Mouse (Mus musculus) adrenal gland, postnatal 14 days (tissue): ENCODE results near the gene Rab5if. TPM values are rescaled to one million over a fixed set of nuclear protein-coding genes. Genes with fewer than 3 reads are reported as not detected.
"Not testable (repeated sequence)": the region's sequence is repeated elsewhere in the genome, so short reads cannot be mapped to it uniquely, and the experiment has no call there.

Experiments
- DNase-seq: peaks from one replicate; pipeline ENCODE4 v3.0.0; 2021; ENCODE audit warnings: mixed read lengths
- long read RNA-seq, 2 experiments: library from polyadenylated mRNA; stranded (forward); transcript quantifications; one replicate each; pipeline ENCODE4 v2.0.0; 2021
- total RNA-seq: library from RNA; stranded (reverse); gene quantifications from 2 replicates; pipeline ENCODE4 v1.2.3, GENCODE M21; 2021

The Rab5if gene
- total RNA-seq = 269 and 294 TPM in 2 replicates
- long read RNA-seq, experiment 1, transcript Rab5if-203 (3 exons, 765 nt) = minor isoform, 15 of 384 reads
- long read RNA-seq, experiment 1, transcript Rab5if-201 (4 exons, 1,045 nt) = major isoform, 349 of 384 reads
- long read RNA-seq, experiment 1, partial matches to known transcripts = 11 of 384 reads
- long read RNA-seq, experiment 1, other reads (novel, unspliced or antisense) = 9 of 384 reads
- long read RNA-seq, experiment 2, transcript Rab5if-201 (4 exons, 1,045 nt) = major isoform, 284 of 306 reads
- long read RNA-seq, experiment 2, transcript Rab5if-203 (3 exons, 765 nt) = minor isoform, 5 of 306 reads
- long read RNA-seq, experiment 2, partial matches to known transcripts = 15 of 306 reads
- long read RNA-seq, experiment 2, other reads (novel, unspliced or antisense) = 2 of 306 reads

DNA sequence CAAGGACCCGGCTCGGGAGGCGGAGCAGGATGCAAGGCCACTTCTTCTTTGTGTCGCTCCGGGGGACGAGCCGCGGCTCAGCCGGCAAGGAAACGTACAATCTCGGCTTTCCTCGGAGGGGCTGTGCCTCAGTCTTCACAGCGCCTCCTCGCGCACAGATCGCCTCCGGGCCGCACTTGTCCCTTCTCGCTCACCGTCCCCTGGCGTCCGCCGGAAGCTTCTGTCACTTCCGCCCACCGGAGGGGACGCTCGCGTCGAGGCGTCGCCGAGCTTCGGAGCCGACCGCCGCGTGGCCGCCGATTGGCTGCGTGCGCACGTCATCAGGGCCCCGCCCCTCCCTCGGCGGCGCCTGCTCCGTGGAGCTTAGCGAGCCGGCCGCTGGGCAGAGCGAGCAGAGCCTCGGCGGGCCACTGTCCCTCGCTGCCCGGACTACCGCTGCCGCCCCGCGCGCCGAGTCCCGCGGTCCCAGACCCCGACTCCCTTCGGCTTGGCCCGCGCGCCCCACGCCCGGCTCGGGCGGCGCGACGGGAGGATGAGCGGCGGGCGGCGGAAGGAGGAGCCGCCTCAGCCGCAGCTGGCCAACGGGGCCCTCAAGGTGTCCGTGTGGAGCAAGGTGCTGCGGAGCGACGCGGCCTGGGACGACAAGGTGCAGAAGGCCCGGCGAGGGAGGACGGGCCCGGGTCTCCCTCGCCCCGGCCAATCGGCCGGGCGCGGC, at the start of gene Rab5if:
Gene Rab5if, plus strand, starts transcription at position 357 of the 715 bp plus-strand sequence.
- peak; percentile 99 for DNase-seq

- DNase-seq = peak; percentile 46
Measured at GRCm38 (mm10) chr2:156814344-156814801, 48.6 kb upstream of the Rab5if start.

- no peak for DNase-seq
Measured at GRCm38 (mm10) chr2:156814893-156815292, 48.0 kb upstream of the Rab5if start.

- no peak for DNase-seq
Measured at GRCm38 (mm10) chr2:156815412-156815811, 47.5 kb upstream of the Rab5if start.

- DNase-seq = no peak
Measured at GRCm38 (mm10) chr2:156816116-156816515, 46.8 kb upstream of the Rab5if start.

DNA sequence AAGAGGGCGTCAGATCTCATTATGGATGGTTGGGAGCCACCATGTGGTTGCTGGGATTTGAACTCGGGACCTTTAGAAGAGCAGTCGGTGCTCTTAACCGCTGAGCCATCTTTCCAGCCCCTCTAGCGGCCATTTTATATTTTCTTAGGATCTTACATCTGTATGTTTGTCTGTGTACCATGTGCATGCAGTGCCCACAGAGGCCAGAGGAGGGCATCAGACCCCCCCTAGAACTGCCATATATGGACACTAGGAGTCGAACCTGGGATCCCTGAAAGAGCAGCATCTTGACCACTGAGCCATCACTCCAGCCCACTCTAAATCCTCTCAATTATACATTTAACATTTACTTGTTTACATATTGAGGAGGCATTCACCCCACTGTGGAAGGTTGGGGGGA, 37.8 kb upstream of the Rab5if start:
- DNase-seq = not testable (repeated sequence)

DNA sequence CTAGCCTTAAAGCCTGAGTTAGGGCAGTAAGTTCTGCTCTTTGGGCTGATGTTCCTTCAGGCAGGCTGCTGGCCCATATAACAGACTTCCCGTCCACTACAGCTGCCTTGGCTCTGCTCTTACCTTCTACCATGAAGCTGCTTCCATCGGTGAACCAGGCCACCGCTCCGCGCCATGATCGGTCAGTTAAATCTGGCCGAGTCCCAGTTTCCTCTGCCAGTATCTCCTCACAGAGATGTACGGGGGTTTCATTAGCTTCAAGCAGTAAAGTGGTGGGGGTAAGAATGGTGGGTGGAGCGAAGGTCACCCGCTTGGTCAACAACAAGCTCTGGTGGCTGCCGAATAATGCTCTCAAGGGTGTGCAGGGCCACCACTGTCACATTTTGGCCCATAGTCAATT, 28.6 kb upstream of the Rab5if start:
- DNase-seq = no peak

DNA sequence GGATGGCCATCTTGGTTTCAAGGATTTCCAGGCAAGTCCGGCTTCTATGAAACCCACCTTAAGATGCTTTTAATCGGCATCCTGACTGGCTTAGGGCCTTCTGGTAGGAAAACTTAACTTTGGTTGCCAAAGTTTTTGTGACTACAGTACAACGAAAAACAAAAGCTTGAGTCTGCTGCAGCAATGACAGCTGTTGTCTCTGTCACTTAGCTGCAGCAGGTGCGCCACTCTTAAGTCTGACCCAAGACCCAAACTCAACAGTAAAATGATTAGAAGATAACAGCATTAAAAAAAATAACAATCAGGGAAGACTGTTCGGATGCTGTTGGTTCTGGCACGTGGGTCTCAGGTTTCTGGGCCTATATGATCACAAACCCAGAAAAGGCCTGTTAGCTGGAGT, 24.1 kb upstream of the Rab5if start:
- no peak for DNase-seq

- DNase-seq = peak; percentile 85
Measured at GRCm38 (mm10) chr2:156839319-156840191, 23.4 kb upstream of the Rab5if start, which contains the start of gene Tgif2. Gene Tgif2, plus strand, starts transcription at chr2:156840007.

DNA sequence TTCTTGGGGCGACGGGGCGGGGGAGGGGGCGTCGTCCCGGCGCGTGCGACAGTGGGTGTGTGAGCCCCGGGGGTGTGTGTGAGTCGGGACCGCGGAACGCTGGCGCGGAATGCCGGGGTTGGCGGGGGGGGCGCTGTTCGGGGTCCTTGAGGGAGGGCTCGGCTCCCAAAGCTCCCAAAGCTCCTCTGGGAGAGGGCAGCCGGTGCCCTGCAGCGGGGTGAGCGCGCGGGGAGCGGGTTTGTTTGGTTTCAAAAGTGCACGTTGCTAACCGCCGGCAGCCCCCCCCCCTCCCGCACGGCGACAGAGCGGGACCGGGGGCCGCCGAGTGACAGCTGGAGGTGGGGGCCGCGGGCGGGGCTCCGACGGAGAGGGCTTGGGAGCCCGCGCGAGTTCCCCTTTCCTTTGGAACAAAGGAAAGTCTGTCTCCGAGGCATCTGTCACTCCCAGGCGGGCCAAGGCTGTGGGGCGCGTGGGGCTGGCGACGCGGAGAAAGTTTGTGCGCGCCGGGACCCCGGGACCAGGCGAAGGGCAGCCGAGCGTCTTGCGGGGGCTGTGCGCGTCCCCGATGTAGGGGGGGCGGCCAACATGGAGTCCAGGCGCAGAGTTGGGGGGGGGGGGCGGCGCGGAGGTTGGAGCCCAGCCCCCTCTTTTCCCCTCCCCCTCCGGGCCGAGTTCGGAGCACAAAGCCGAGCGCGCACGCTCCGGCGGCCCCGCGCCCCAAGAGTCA, 22.5 kb upstream of the Rab5if start:
- peak; percentile 60 for DNase-seq

DNA sequence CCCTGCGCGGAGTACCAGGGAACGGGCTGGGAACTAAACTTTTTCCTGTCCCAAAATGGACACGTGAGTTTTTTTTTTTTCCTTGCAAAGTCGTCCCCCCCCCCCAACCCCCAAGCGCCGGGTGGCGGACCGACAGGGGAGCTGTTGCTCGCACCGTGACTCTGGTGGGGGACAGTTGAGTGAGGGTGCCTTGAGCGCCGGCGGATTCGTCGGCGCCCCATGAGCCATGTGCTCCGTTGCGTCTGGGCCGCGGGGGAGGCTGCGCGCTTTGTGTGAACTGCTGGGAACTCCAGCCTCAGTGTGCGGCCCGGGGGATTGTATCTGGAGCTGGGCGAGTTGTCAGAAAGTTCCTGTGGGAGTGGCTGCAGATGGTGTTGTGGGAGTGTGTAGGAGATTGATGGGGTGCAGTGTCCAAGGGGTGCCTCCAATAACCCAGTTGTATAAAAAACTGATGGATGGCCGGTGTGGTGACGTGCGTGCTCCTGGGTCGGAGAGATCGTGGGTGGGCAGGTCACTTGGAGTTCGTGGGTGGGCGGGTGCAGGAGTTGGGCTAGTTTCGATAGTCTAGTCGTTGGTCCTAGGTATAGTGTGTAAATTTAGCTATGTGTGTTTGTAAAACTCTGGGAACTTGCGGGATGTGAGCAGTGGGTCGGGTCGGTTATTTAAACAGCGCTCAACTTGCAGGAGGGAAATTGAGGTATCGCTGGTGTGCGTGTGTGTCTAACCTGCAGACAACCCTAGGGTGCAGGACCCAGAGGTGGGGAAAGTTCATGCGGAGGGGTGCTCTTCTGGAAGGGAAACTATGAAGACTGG, 21.7 kb upstream of the Rab5if start:
- DNase-seq = peak; percentile 82

- peak; percentile 76 for DNase-seq
Measured at GRCm38 (mm10) chr2:156841841-156842706, 20.9 kb upstream of the Rab5if start.

DNA sequence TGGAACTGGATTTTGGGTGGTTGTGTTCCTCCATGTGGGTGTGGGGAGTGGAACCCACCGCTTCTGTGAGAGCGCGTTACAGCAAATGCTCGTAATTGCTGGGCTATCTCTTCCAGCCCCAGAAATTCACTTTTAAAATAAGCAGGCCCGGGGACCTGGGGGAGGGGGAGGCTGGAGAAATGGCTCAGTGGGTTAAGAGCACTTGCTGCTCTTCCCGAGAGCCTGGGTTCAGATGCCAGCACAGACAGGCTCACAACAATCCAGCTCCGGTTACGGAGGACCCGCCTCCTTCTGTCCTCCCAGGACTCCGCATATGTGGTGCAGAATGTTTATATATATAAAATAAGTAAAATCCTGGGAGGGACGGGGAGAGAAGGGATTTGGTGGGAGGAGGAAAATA, 20.2 kb upstream of the Rab5if start:
- DNase-seq = no peak

DNA sequence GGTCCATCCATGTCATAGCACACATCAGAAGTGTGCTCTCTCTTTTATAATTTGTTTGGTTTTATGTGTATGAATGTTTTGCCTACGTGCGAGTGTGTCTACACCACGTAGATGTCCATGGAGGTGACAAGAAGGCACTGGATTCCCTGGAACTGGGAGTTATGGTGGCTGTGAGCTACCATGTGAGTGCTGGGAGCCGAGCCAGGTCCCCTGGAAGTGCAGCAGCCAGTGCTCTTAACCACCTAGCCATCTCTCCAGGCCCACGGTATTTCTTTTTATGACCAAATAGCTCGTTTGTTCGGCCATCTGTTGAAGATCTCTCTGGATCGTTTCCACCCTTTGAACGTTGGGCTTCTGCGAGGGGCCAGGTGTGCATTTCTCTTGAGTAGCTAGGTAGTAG, 19.6 kb upstream of the Rab5if start:
- DNase-seq = no peak

DNA sequence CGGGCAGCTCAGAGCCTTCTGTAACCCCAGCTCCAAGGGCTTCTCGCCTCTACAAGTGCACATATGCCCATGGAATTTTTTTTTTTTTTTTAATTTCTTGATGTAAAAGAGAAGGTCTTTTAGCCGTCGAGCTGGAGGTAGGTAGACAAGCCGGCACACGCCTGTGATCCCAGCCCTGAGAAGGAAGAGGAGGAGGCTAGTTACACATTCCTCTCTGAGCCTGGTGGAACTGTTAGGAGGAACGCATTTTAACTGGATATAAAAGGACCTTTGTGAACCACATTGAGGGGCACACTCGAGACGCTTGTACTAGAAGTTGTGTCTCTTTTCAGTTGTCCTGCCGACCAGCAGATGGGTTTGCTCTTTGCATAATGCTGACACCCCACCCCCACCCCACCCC, 18.2 kb upstream of the Rab5if start:
- no peak for DNase-seq

DNA sequence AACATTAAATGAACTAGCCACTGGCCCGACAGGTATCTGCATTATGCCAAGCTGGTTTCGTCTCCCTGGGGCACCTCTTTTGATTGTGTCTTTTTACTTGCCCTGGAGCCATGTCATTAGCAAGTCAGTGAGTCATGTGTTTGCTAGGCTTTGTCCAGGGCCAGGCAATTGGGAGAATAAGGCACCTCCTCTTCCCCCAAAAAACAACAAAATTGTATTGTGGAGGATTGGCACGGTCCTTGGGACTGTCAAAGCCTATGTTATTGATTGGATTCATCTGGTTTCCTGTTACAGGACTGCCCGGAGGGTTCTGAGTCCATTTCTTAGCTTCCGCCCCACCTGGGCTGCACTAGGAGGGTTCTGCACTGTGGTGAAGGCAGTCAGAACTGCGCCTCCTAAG, 15.3 kb upstream of the Rab5if start:
- DNase-seq = peak; percentile 22

DNA sequence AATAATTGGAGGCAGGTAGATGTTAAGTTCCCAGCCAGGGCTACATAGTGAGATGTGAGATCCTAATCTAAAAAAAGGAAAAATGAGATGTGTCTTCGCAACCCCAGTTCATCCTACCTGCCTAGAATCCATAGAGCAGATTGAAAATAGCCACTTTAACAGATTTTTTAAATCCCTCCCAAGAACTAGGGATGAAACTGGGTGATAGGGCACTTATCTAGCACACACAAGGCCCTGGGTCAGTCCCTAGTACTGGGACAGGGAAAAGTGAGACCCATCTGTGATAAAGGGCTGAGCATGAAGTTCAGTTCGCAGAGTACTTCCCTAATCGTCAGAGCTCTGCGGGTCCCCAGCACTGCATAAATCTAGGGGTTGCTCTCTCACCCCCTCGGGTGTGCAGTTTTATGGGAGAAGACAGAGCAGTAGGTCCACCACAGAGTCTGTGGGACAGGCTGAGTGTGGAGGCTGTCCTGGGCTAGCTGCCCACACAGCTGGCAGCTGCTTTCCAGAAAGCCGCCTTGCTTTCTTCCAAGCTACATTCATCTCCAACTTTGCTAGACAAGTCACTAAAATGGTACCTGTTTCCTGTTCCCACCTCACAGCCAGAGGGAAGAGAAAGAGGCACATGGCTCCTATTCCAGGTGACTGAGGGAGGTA, 14.3 kb upstream of the Rab5if start:
- DNase-seq = no peak

GRCm38 (mm10) chr2:156850505-156850904, 12.4 kb upstream of the Rab5if start:
- no peak for DNase-seq

GRCm38 (mm10) chr2:156853584-156853983, 9.3 kb upstream of the Rab5if start:
- DNase-seq = not testable (repeated sequence)
